Mouse (Mus musculus) bone marrow, adult 2 months (tissue): ENCODE measurements around the gene Cstf2.

Source experiments
- CTCF ChIP-seq: fragments of 200-500 bp; IDR thresholded peaks from 2 replicates; pipeline ENCODE4 v1.5.1; 2011; ENCODE audit warnings: low read length, control low read depth; ENCODE audit not compliant: control insufficient read depth, insufficient read depth
- POLR2A ChIP-seq: fragments of 200-500 bp; IDR thresholded peaks from 2 replicates; pipeline ENCODE4 v1.6.1; 2011; ENCODE audit warnings: low read depth, mild to moderate bottlenecking, control low read depth, low read length, borderline replicate concordance; ENCODE audit not compliant: control insufficient read depth

DNA sequence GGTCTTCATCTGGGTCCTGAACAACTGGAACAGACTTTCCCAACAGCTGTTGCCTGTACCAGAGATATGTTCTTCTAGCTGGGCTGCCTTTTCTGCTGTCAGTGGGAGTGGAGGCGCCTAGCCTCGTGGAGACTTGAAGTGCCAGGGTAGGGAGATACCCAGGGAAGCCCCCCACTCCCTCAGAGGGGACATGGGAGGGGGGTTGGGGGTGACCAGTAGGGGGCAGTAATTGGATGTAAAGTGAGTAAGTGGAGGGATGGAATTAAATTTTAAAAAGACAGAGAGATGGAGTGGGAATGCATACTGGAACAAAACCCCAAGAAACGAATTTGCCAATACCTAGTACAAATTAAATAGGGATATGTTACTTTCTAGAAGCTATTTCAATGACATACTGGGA lies 74.8 kb downstream of the Cstf2 start:
- TF ChIP-seq POLR2A (no peak), CTCF (no peak)
